Mouse (Mus musculus): ENCODE data around the gene Crygd. TPM values are rescaled to one million over a fixed set of nuclear protein-coding genes. Genes with fewer than 3 reads are reported as not detected.
"Not testable (repeated sequence)": the region's sequence is repeated elsewhere in the genome, so short reads cannot be mapped to it uniquely, and the experiment has no call there.

The Crygd gene
- total RNA-seq (2021), result not detected
- long read RNA-seq, experiment 1, result 0 reads
- long read RNA-seq, experiment 2, result 0 reads

- DNase-seq (ENCODE audit: low spot score in 2 of 2), result no peak
Measured at GRCm38 (mm10) chr1:65063352-65063751, at the start of gene Crygd. Gene Crygd (minus strand): TSS chr1:65063452.

GRCm38 (mm10) chr1:65112807-65113196, 49.5 kb upstream of the Crygd start:
- no peak for DNase-seq (ENCODE audit: low spot score in 2 of 2)

GRCm38 (mm10) chr1:65112031-65112806, 49.0 kb upstream of the Crygd start:
- peak; percentile 75 to 76 for DNase-seq (ENCODE audit: low spot score in 2 of 2)

GRCm38 (mm10) chr1:65109756-65110435, 46.6 kb upstream of the Crygd start:
- no peak for DNase-seq (ENCODE audit: low spot score in 2 of 2)

GRCm38 (mm10) chr1:65109196-65109595, 45.9 kb upstream of the Crygd start:
- DNase-seq (ENCODE audit: low spot score in 2 of 2), result no peak

- DNase-seq (ENCODE audit: low spot score in 2 of 2), result no peak
Measured at GRCm38 (mm10) chr1:65107654-65108279, 44.5 kb upstream of the Crygd start.

GRCm38 (mm10) chr1:65103273-65103672, 40.0 kb upstream of the Crygd start, which contains the start of gene Cryga:
Gene Cryga (minus strand): TSS chr1:65103373.
- no peak for DNase-seq (ENCODE audit: low spot score in 2 of 2)

- DNase-seq (ENCODE audit: low spot score in 2 of 2), result no peak
Measured at GRCm38 (mm10) chr1:65096953-65097352, 33.7 kb upstream of the Crygd start.

GRCm38 (mm10) chr1:65091566-65091965, 28.3 kb upstream of the Crygd start:
- DNase-seq (ENCODE audit: low spot score in 2 of 2), result no peak

GRCm38 (mm10) chr1:65090370-65090769, 27.1 kb upstream of the Crygd start:
- no peak for DNase-seq (ENCODE audit: low spot score in 2 of 2)

- no peak for DNase-seq (ENCODE audit: low spot score in 2 of 2)
Measured at GRCm38 (mm10) chr1:65088567-65089356, 25.5 kb upstream of the Crygd start.

- no peak for DNase-seq (ENCODE audit: low spot score in 2 of 2)
Measured at GRCm38 (mm10) chr1:65082188-65082587, 18.9 kb upstream of the Crygd start, which contains the start of gene Crygb. Gene Crygb (minus strand): TSS chr1:65082288.

- no peak for DNase-seq (ENCODE audit: low spot score in 2 of 2)
Measured at GRCm38 (mm10) chr1:65075607-65076006, 12.4 kb upstream of the Crygd start.

GRCm38 (mm10) chr1:65073589-65073988, 10.3 kb upstream of the Crygd start, which contains the start of gene Crygc:
Gene Crygc (minus strand): TSS chr1:65073689.
- DNase-seq (ENCODE audit: low spot score in 2 of 2), result no peak

GRCm38 (mm10) chr1:65067842-65068241, 4.6 kb upstream of the Crygd start:
- DNase-seq (ENCODE audit: low spot score in 2 of 2), result no peak

GRCm38 (mm10) chr1:65064201-65064600, 949 bp upstream of the Crygd start:
- DNase-seq (ENCODE audit: low spot score in 2 of 2), result no peak

GRCm38 (mm10) chr1:65052140-65052539, 11.1 kb downstream of the Crygd start:
- no peak for DNase-seq (ENCODE audit: low spot score in 2 of 2)

GRCm38 (mm10) chr1:65051696-65052095, 11.6 kb downstream of the Crygd start:
- no peak for DNase-seq (ENCODE audit: low spot score in 2 of 2)

GRCm38 (mm10) chr1:65050952-65051351, 12.3 kb downstream of the Crygd start, which contains the start of gene Cryge:
Gene Cryge (minus strand): TSS chr1:65051149.
- not testable (repeated sequence) for DNase-seq (ENCODE audit: low spot score in 2 of 2)

- DNase-seq (ENCODE audit: low spot score in 2 of 2), result peak; percentile 4 to 8
Measured at GRCm38 (mm10) chr1:65048781-65049180, 14.5 kb downstream of the Crygd start.

Measured in left cerebral cortex, adult 18-20 months (tissue).